Mouse (Mus musculus) testis, adult 2 months (tissue): ENCODE measurements around the gene Hsh2d.

Experiments
- CTCF ChIP-seq: fragments of 200-500 bp; IDR thresholded peaks from 2 replicates; pipeline ENCODE4 v1.5.1; 2012; ENCODE audit warnings: low read depth, mild to moderate bottlenecking, inconsistent platforms, low read length, moderate library complexity; ENCODE audit not compliant: control insufficient read depth, insufficient read depth, insufficient replicate concordance
- POLR2A ChIP-seq: fragments of 200-500 bp; IDR thresholded peaks from 2 replicates; pipeline ENCODE4 v1.6.1; 2012; ENCODE audit warnings: low read depth, mild to moderate bottlenecking, inconsistent platforms, low read length, moderate library complexity; ENCODE audit not compliant: control insufficient read depth

- TF ChIP-seq CTCF (no peak), POLR2A (no peak)
Measured at GRCm38 (mm10) chr8:72218781-72219540, 29.5 kb downstream of the Hsh2d start.
